Mouse (Mus musculus): ENCODE results near the gene Rrp7a.
"Not testable (repeated sequence)": the region's sequence is repeated elsewhere in the genome, so short reads cannot be mapped to it uniquely, and the experiment has no call there.

Rrp7a gene

DNA sequence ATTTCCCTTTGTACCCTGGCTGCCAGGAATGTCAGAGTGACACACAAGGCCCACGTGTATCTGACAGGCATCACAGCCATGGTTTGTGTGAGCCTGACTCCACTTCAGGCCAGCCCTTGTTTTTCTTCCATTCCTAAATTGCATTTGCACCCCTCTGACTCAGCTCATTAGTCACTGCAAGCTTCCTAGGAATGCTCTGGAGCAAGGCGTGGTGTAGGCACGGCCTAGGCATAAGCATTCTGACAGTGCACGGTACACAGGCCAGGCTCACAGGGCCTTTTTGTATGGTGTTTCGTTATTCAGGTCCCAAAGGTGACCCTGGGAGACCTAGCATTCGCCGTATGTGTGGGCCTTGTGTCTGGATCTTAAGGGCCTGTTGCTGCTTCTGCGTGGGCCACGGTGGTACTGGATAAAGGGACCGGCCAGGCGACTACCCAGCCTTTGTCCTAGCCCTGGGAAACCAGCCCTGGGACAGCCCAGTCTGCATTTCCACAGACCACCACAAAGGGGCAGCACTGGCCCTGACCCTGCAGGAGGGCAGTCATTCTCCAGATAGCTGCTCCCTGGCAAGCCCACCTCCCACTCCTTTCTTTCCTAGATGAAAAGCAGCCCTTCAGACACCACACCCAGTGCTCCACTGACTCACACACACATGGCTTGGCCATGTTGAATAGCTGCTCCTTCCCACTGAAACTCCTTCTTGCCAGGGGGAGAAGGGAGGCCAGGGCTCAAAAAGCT, 34.5 kb upstream of the Rrp7a start:
- peak; percentile 95 for DNase-seq (ENCODE audit: low read depth, low spot score)

DNA sequence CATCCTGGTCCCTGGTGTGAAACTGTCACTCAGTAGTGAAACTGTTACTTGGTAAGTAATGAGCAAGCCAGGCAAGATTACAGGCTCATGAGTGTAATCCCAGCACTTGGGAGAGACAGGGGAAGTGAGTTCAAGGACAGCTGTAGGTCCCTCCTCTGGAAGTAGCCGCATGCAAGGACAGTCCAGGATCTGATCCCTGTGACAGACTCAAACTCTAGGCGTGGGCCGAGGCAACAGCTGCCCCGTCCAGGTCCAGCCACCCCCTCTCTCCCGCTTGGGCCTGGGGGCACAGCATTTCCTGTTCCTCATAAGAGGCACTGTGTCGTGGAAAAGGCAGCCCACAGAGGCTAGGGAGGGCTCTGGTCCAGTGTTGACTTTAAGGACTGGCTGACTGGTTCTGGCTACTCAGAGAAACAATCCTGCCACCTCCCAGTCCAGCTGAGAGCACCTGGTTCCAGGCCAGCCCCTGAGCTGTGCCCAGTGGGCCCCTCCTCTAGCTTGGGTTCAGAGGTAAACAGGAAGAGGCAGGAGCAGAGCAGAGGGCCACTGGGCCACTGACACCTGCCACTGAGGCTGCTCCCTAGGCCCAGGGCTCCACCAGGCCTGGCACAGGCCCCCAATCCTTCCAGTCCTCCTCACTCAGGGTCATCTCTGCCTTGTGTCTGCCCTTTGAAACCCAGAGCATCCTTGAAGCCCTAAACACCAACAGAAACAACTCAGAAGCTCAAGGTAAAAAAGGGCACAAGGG, 33.2 kb upstream of the Rrp7a start:
- DNase-seq (ENCODE audit: low read depth, low spot score): no peak

GRCm38 (mm10) chr15:83154309-83154708, 31.7 kb upstream of the Rrp7a start:
- no peak for DNase-seq (ENCODE audit: low read depth, low spot score)

GRCm38 (mm10) chr15:83150694-83151093, 28.1 kb upstream of the Rrp7a start:
- no peak for DNase-seq (ENCODE audit: low read depth, low spot score)

DNA sequence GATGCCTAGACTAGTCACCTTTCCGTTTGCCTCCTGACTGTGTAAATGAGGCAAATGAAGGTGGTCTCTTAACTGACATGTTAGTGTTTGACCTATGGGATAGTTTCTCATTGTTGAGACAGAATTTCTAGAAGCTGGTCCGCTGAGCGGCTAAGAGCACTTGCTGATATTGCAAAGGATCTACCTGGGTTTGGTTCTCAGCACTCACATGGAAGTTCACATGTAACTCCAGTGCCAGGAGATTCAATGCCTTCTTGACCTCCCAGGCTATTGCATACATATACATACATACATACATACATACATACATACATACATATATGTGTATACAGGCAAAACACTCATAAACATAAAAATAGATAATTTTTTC, 27.5 kb upstream of the Rrp7a start:
- no peak for DNase-seq (ENCODE audit: low read depth, low spot score)

GRCm38 (mm10) chr15:83149196-83150072, 26.8 kb upstream of the Rrp7a start, which contains the start of gene Poldip3:
Poldip3 (minus strand) TSS chr15:83149384.
- peak; percentile 97 for DNase-seq (ENCODE audit: low read depth, low spot score)

DNA sequence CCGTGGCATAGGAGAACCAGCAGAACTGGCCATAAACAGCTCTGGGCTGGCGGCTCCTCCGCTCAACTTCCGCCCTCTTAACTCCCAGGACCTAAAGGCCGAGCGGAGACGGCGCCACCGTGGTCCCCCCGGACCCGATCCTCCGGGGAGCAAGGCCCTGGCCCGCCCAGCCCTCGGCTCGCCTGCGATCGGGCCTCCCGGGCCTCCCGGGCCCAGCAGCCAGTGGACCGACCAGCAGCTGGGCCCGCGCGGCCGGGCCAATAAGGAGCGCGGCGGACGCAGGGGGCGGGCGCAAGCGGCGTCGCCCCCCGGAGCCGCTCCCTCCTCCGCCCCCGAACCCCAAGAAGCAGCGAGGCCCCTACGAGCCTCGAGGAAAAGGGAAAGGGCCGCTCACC, 26.2 kb upstream of the Rrp7a start:
- DNase-seq (ENCODE audit: low read depth, low spot score): peak; percentile 50

DNA sequence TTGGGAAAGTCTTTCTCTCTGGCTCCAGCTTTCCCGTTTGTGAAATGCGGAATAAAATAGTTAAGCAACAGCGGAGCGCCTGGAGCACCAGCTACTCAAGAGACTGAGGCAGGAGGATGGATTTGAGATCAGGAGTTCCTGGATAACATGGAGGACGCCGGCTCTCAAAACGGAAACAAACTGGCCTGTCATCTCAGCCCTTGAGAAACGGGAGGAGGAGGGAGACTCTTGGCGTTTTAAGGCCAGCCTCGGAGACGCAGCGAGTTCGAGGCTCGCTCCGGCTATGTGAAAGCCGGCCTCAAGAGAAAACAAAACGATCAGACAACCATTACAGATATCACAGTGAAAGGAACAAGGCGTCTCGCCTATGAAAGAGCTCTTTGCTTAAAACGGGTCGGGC, 25.8 kb upstream of the Rrp7a start:
- peak; percentile 54 for DNase-seq (ENCODE audit: low read depth, low spot score)

DNA sequence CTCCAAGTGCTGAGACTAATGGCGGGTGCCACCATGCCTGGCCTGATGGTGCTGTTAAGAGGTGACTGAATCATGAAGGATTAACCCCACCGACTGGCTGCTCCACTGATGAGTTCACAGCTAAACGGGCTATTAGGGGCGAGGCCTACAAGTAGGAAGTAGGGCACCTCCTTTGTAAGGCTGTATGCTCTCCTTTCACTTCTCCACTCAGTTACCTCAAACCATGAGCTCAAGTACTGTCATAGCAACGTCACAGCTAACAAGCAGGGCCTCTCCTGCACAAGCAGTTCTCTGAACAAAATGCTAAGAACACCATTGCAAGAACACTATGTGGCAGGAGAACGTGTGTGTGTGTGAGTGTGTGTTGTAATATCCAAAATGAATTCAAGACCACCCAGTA, 22.9 kb upstream of the Rrp7a start:
- no peak for DNase-seq (ENCODE audit: low read depth, low spot score)

DNA sequence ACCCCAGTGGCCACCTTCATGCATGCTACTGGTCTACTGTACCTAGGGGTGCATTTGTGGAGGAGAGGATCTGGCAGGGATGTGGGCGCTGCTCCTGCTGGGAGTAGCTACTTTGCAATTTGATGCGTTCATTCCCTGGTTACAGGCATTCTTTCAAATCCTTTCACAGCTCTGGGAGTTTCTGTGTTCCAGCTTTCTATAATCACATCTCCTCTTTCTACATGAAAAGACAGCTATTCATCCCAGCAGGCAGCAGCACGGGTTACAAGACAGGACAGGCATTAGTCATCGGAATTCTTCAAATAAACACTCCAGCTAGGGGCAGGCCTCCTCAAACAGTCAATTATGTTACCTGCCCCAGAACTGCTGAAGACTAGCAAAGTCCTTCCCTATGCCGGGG, 20.3 kb upstream of the Rrp7a start:
- peak; percentile 80 for DNase-seq (ENCODE audit: low read depth, low spot score)

DNA sequence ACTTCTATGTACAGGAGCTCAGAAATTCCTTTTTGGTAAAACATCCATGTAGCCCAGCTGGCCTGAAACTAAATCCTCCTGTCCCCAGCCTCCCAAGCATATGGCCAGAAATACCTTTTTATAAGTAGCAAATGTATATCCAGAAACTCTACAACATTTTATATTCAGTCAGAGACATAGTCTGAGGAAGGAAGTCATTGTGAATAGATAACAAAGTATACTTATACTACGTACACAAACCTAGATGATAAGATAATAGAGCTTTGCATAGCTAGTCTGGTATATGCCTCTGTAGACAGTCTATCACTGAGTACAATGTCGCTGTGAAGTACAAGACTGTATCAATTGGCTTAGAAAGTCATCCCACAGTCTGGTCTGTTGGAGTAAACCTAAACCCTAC, 13.1 kb upstream of the Rrp7a start:
- DNase-seq (ENCODE audit: low read depth, low spot score): no peak

GRCm38 (mm10) chr15:83134671-83135070, 12.1 kb upstream of the Rrp7a start:
- DNase-seq (ENCODE audit: low read depth, low spot score): no peak

DNA sequence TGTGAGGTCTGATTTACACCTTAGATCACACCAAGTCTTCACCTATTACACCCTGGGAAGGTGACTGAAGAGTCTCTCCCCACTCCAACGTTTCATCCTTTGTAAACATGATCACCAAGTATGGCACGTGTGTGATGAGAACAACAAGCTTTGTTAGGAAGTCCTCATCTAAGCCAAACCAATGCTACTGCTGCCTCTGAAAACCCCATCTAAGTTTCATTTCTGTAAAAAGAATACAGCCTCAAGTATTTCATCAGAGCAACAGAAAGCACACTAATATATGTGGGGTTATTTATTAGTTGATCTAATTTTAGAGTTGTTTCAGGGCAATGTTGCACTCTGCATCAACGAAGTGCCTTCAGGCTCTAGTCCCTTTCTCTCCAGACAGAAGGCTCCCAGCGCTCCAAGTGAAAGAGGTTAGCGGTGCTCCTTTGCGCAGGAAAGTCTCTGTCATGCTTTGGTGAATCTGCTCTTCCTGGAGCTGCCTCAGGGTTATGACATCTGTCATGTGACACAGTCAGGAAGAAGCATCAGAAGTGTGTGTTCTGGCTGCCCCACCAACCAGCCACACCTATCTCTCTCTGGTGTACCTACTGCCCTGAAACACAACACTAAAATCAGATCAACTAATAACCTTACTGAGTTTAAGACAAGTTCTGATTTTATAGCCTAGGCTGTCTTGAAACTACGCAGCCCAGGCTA, 7.1 kb upstream of the Rrp7a start:
- DNase-seq (ENCODE audit: low read depth, low spot score): no peak

GRCm38 (mm10) chr15:83127037-83127436, 4.4 kb upstream of the Rrp7a start:
- DNase-seq (ENCODE audit: low read depth, low spot score): not testable (repeated sequence)

- no peak for DNase-seq (ENCODE audit: low read depth, low spot score)
These were observed 4.0 kb upstream of the Rrp7a start for GRCm38 (mm10) chr15:83126582-83126981.

GRCm38 (mm10) chr15:83124625-83125024, 2.0 kb upstream of the Rrp7a start:
- no peak for DNase-seq (ENCODE audit: low read depth, low spot score)

DNA sequence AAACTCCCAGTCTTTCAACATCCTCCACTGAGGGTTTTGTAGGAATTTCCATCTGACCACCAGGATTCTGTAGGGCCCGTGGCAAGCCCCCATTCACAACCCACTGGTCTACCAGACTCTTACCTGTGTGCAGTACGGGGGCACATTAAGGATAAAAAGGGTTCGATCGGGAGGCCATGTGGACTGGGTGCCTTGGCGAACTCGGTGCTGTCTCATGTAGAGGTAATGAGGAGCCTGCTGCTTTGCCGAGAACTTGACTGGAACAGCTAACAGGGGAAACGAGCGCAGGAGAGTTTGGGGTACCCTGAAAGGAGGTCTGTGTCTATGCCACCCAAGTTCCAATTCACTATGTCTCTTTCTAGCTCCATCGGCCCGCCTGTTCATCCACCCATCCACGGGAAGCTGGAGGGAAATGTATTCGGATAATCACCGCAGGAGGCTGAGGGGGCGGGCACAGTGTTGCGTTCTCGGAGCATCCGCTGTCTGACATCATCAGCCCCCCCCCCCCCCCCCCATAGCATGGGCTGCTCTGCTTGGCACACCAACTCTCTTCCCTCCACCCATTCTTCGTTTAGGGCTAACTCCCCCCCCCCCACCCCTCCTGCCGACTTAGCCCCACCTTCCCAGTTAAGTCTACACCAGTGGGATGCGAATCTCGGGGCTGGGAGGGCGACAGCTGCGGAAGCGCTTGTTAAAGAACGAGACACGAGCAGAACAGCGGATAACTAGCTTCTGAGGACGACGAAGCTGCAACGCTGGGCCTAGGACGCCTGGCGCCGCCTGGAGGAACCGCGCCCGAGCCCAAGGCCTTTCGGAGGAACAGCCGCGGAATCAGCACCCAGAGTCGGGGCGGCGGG, 664 bp downstream of the Rrp7a start:
- peak; percentile 80 for DNase-seq (ENCODE audit: low read depth, low spot score)

DNA sequence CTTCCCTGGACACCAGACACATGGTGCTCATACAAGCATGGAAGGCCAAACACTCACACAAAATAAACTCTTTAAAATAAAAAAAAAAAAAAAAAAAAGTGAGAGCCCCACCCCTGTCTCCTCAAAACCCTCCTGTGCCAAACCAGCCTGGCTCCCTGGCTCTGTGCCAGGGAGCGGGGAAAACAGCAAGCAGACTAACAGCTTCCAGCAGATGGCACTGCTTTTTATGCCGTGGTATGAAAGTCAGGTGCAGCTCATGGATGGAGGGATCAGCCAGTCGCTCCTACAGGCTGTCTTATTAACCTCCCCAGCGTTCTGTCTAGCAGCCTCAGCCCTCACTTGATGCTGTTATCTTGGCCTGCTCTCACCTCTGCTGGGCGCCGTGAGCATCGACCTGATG, 4.2 kb downstream of the Rrp7a start:
- peak; percentile 53 for DNase-seq (ENCODE audit: low read depth, low spot score)

GRCm38 (mm10) chr15:83115071-83115470, 7.5 kb downstream of the Rrp7a start:
- no peak for DNase-seq (ENCODE audit: low read depth, low spot score)

- DNase-seq (ENCODE audit: low read depth, low spot score): no peak
These were observed 8.5 kb downstream of the Rrp7a start for GRCm38 (mm10) chr15:83114106-83114505.

DNA sequence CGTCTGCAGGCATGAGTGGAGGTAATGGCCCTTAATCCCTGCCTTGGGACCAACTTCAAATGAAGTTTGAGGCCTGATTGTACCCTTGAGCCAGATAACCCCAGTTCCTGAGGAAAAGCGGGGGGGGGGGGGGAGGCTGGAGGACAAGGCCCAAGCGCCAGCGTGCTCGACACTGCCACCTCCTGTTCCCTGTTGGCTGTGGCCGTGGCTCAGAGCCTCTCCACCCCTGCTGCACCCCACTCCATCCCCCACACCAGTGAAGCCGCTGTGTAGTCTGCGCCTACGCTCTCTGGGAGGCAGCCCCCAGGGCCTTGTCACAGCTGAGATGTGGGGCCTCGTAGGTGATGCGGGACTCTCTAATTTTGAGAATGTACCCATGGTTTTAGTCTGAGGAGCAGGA, 9.7 kb downstream of the Rrp7a start:
- DNase-seq (ENCODE audit: low read depth, low spot score): peak; percentile 55
